In genomic region chr19:54340778-54341291, GRCm38 (mm10) we compare ENCODE assay signal across 21 mouse cellular contexts.
DNase-seq lines count a peak whose midpoint lies in the region; ATAC-seq lines count a peak whose summit lies in the region.
"Had no signal": no experiment of that assay in that cellular context is flagged by ENCODE, and none has a peak within 500 bp of the region (broad histone marks: within the 10 kb centered on the region; RNA-seq: fewer than 3 reads in every experiment).

No protein-coding gene starts in this region.

- intact Hi-C loops in left cerebral cortex, postnatal 36 days (cut with DNase I), result no loop called here

- ATAC-seq in frontal cortex, adult (ENCODE audit: low TSS enrichment), result peak; percentile 95
- ATAC-seq: activated CD4-positive, CD25-positive, alpha-beta regulatory T cell, adult 4 months; CD4-positive, CD25-positive, alpha-beta regulatory T cell, adult 4 months; forebrain, embryonic 14.5 days; forebrain, embryonic 16.5 days; Patski had no signal

- DNase-seq in frontal cortex, postnatal 10 days (ENCODE audit: low spot score in 2 of 2), result no peak
- DNase-seq in left cerebral cortex, adult 11 months (ENCODE audit: low spot score), result peak; percentile 4
- DNase-seq in left cerebral cortex, postnatal 36 days (ENCODE audit: low spot score in 2 of 2), result no peak
- DNase-seq in thymus, postnatal 0 days (ENCODE audit: low spot score), result no peak
- DNase-seq: adrenal gland, adult 8-10 months; adrenal gland, postnatal 14 days; adrenal gland, postnatal 36 days; B cell, adult 2 months; cerebellum, adult 11 months; cerebellum, adult 18-20 months; cerebellum, adult 8-10 months; cerebellum, adult 9-11 months; cerebellum, postnatal 14 days; cerebellum, postnatal 36 days; embryo, embryonic 11 days had no signal
